Mouse (Mus musculus) heart, embryonic 16.5 days (tissue): ENCODE results near the gene Paqr7. TPM values are rescaled to one million over a fixed set of nuclear protein-coding genes. Genes with fewer than 3 reads are reported as not detected.
A peak's percentile ranks its signal among the peaks of the same experiment; 100 is the strongest.

Experiments
- ATAC-seq: fragments of 200-750 bp; cut with Nextera tagmentation; replicated peaks from 2 replicates; pipeline ENCODE4 v1.8.0; 2017; ENCODE audit warnings: moderate number of reproducible peaks; ENCODE audit not compliant: insufficient read depth, low FRiP score; ENCODE audit errors: extremely low read depth
- H3K27ac ChIP-seq: fragments of 300-500 bp; sonication (generic); 2 replicates; pipeline ENCODE4 v1.5.1; 2014; ENCODE audit warnings: mild to moderate bottlenecking, low read length, control low read depth, moderate library complexity
- H3K27me3 ChIP-seq: fragments of 300-500 bp; sonication (generic); 2 replicates; pipeline ENCODE4 v1.6.1; 2014; ENCODE audit warnings: low read length, mixed read lengths; ENCODE audit not compliant: control insufficient read depth, insufficient read depth
- H3K36me3 ChIP-seq: fragments of 300-500 bp; sonication (generic); 2 replicates; pipeline ENCODE4 v1.6.1; 2014; ENCODE audit not compliant: control insufficient read depth, insufficient read depth
- H3K4me1 ChIP-seq: fragments of 300-500 bp; sonication (generic); 2 replicates; pipeline ENCODE4 v1.6.1; 2014; ENCODE audit warnings: low read length, mixed read lengths; ENCODE audit not compliant: control insufficient read depth, insufficient read depth
- H3K4me2 ChIP-seq: fragments of 300-500 bp; sonication (generic); 2 replicates; pipeline ENCODE4 v1.6.1; 2014; ENCODE audit warnings: low read depth, mild to moderate bottlenecking, control low read depth, low read length
- H3K4me3 ChIP-seq: fragments of 300-500 bp; sonication (generic); 2 replicates; pipeline ENCODE4 v1.5.1; 2014; ENCODE audit warnings: mild to moderate bottlenecking, control low read depth, low read length
- H3K9ac ChIP-seq: fragments of 300-500 bp; sonication (generic); 2 replicates; pipeline ENCODE4 v1.6.1; 2014; ENCODE audit warnings: low read length, control low read depth
- H3K9me3 ChIP-seq: fragments of 300-500 bp; sonication (generic); replicated peaks from 2 replicates; pipeline ENCODE4 v1.6.1; 2016; ENCODE audit warnings: low read length; ENCODE audit not compliant: control insufficient read depth
- WGBS: fragments of 180-500 bp; shearing (Covaris S2); extraction: QIAGEN DNeasy Blood & Tissue Kit; methylation state at CpG from one replicate; pipeline ENCODE4 v1.1.7; 2014; 5-methylcytosine and 5-hydroxymethylcytosine counted together
- polyA plus RNA-seq: library from polyadenylated mRNA; unstranded; fragments of >200 nt; fragmentation: Nextera tagmentation; extraction: Ambion mirVana; gene quantifications from 2 replicates; pipeline ENCODE4 v1.2.1, GENCODE M21; 2015

Gene Paqr7
- polyA plus RNA-seq, 1 experiment from 2014 or later = 13.2 TPM

- Histone ChIP-seq H3K36me3 (peaks cover 27% of the 10 kb centered on the region), H3K27ac (peak overlapping the region; percentile 45)
Observed at GRCm38 (mm10) chr4:134546814-134547705, 50.6 kb downstream of the Paqr7 start.

GRCm38 (mm10) chr4:134548169-134548938 lies 51.9 kb downstream of the Paqr7 start:
- H3K9me3 ChIP-seq = peaks cover 7% of the 10 kb centered on the region
- no peak overlapping the region for H3K4me2 ChIP-seq
- WGBS = 51% methylated on average over 18 of the region's 18 CpGs
- H3K4me1 ChIP-seq = peaks cover 32% of the 10 kb centered on the region
- H3K27ac ChIP-seq = no peak overlapping the region; the same call in none of the 2 replicates
- H3K36me3 ChIP-seq = peaks cover 23% of the 10 kb centered on the region
- no peaks in the 10 kb centered on the region for H3K27me3 ChIP-seq
- H3K9ac ChIP-seq = peak overlapping the region; percentile 20; the same call in 1 of the 2 replicates
- ATAC-seq = no peak
- H3K4me3 ChIP-seq = no peak overlapping the region

More at GRCm38 (mm10) chr4:134546814-134547705, 50.6 kb downstream of the Paqr7 start:
- Histone ChIP-seq H3K4me1 (peaks cover 29% of the 10 kb centered on the region), H3K27me3 (no peaks in the 10 kb centered on the region), H3K4me2 (no peak overlapping the region), H3K4me3 (no peak overlapping the region), H3K9ac (peak overlapping the region; percentile 41), H3K9me3 (peaks cover 7% of the 10 kb centered on the region)
- WGBS = 60% methylated on average over 9 of the region's 9 CpGs
- ATAC-seq = 0 out of 2 replicates have a peak, but pooled peaks have one; percentile 3

GRCm38 (mm10) chr4:134549899-134550298 lies 53.4 kb downstream of the Paqr7 start:
- peaks cover 7% of the 10 kb centered on the region for H3K9me3 ChIP-seq
- WGBS = 97% methylated on average over 8 of the region's 8 CpGs
- H3K4me3 ChIP-seq = no peak overlapping the region
- peaks cover 32% of the 10 kb centered on the region for H3K4me1 ChIP-seq
- peaks cover 18% of the 10 kb centered on the region for H3K36me3 ChIP-seq
- no peak for ATAC-seq
- H3K4me2 ChIP-seq = no peak overlapping the region
- H3K27me3 ChIP-seq = no peaks in the 10 kb centered on the region
- no peak overlapping the region for H3K9ac ChIP-seq
- H3K27ac ChIP-seq = no peak overlapping the region

GRCm38 (mm10) chr4:134551494-134552316 lies 55.2 kb downstream of the Paqr7 start, which contains the start of gene Selenon:
TSS of gene Selenon (minus strand) at chr4:134552166.
- peak within 1 kb of the TSS; percentile 74 for H3K4me2 ChIP-seq
- no peaks in the 10 kb centered on the region for H3K27me3 ChIP-seq
- ATAC-seq = peak; percentile 84
- H3K27ac ChIP-seq = peak within 1 kb of the TSS; percentile 72
- H3K4me1 ChIP-seq = peaks cover 28% of the 10 kb centered on the region
- H3K36me3 ChIP-seq = peaks cover 16% of the 10 kb centered on the region
- peaks cover 7% of the 10 kb centered on the region for H3K9me3 ChIP-seq
- peak within 1 kb of the TSS; percentile 63 for H3K4me3 ChIP-seq
- 1% methylated on average over 59 of the region's 67 CpGs for WGBS
- H3K9ac ChIP-seq = peak within 1 kb of the TSS; percentile 97

- H3K27ac ChIP-seq = no peak overlapping the region
- ATAC-seq = no peak
- peaks cover 14% of the 10 kb centered on the region for H3K36me3 ChIP-seq
- H3K4me2 ChIP-seq = no peak overlapping the region
- WGBS = 79% methylated on average over 1 of the region's 1 CpGs
- peaks cover 7% of the 10 kb centered on the region for H3K9me3 ChIP-seq
- no peaks in the 10 kb centered on the region for H3K27me3 ChIP-seq
- no peak overlapping the region for H3K9ac ChIP-seq
- H3K4me1 ChIP-seq = peaks cover 24% of the 10 kb centered on the region
- H3K4me3 ChIP-seq = no peak overlapping the region
Observed at GRCm38 (mm10) chr4:134553631-134554030, 57.1 kb downstream of the Paqr7 start.

- Histone ChIP-seq H3K9ac (no peak overlapping the region), H3K36me3 (no peaks in the 10 kb centered on the region), H3K27me3 (no peaks in the 10 kb centered on the region), H3K27ac (no peak overlapping the region), H3K4me1 (peaks cover 18% of the 10 kb centered on the region), H3K9me3 (no peaks in the 10 kb centered on the region), H3K4me3 (no peak overlapping the region), H3K4me2 (no peak overlapping the region)
- ATAC-seq = no peak
- WGBS = 72% methylated on average over 7 of the region's 8 CpGs
Observed at GRCm38 (mm10) chr4:134555956-134556580, 59.6 kb downstream of the Paqr7 start.

GRCm38 (mm10) chr4:134557626-134558249 lies 61.2 kb downstream of the Paqr7 start:
- no peaks in the 10 kb centered on the region for H3K9me3 ChIP-seq
- no peak for ATAC-seq
- H3K27me3 ChIP-seq = no peaks in the 10 kb centered on the region
- no peak overlapping the region for H3K4me2 ChIP-seq
- H3K36me3 ChIP-seq = no peaks in the 10 kb centered on the region
- H3K9ac ChIP-seq = peak overlapping the region; percentile 29; the same call in 1 of the 2 replicates
- H3K4me1 ChIP-seq = peaks cover 12% of the 10 kb centered on the region
- no peak overlapping the region for H3K4me3 ChIP-seq
- peak overlapping the region; percentile 31; the same call in 1 of the 2 replicates for H3K27ac ChIP-seq
- WGBS = 28% methylated on average over 16 of the region's 16 CpGs
